Mouse (Mus musculus) heart, postnatal 0 days (tissue): ENCODE measurements around the gene Sppl3. TPM values are rescaled to one million over a fixed set of nuclear protein-coding genes. Genes with fewer than 3 reads are reported as not detected.

Experiments used
- ATAC-seq: fragments of 200-750 bp; cut with Nextera tagmentation; 2 replicates; pipeline ENCODE4 v1.8.0; 2017; ENCODE audit warnings: low read depth, moderate number of reproducible peaks, moderate library complexity; ENCODE audit not compliant: insufficient read depth
- DNase-seq: peaks from one replicate; pipeline ENCODE4 v3.0.0-alpha.2; 2016; ENCODE audit warnings: low spot score
- H3K27ac ChIP-seq: fragments of 300-500 bp; sonication (generic); 2 replicates; pipeline ENCODE4 v1.5.1; 2014; ENCODE audit warnings: low read depth, mild to moderate bottlenecking
- H3K27me3 ChIP-seq: fragments of 300-500 bp; sonication (generic); 2 replicates; pipeline ENCODE4 v1.6.1; 2014; ENCODE audit warnings: low read length, mixed read lengths; ENCODE audit not compliant: control insufficient read depth, insufficient read depth
- H3K36me3 ChIP-seq: fragments of 300-500 bp; sonication (generic); replicated peaks from 2 replicates; pipeline ENCODE4 v1.6.1; 2014; ENCODE audit warnings: low read length, mixed read lengths; ENCODE audit not compliant: control insufficient read depth, insufficient read depth
- H3K4me1 ChIP-seq: fragments of 300-500 bp; sonication (generic); 2 replicates; pipeline ENCODE4 v1.6.1; 2014; ENCODE audit warnings: antibody characterized with exemption; ENCODE audit not compliant: control insufficient read depth, insufficient read depth
- H3K4me2 ChIP-seq: fragments of 300-500 bp; sonication (generic); 2 replicates; pipeline ENCODE4 v1.6.1; 2014; ENCODE audit warnings: low read depth, mild to moderate bottlenecking, low read length, moderate library complexity
- H3K4me3 ChIP-seq: fragments of 300-500 bp; sonication (generic); 2 replicates; pipeline ENCODE4 v1.5.1; 2014; ENCODE audit warnings: low read depth, low read length
- H3K9ac ChIP-seq: fragments of 300-500 bp; sonication (generic); replicated peaks from 2 replicates; pipeline ENCODE4 v1.6.1; 2014; ENCODE audit warnings: low read depth, low read length, mixed read lengths
- H3K9me3 ChIP-seq: fragments of 300-500 bp; sonication (generic); replicated peaks from 2 replicates; pipeline ENCODE4 v1.6.1; 2016; ENCODE audit warnings: low read length; ENCODE audit not compliant: control insufficient read depth
- CTCF ChIP-seq: IDR thresholded peaks from 2 replicates; pipeline ENCODE4 v1.5.1; 2016; ENCODE audit warnings: antibody characterized with exemption, control low read depth, low read depth
- EP300 ChIP-seq: IDR thresholded peaks from 2 replicates; pipeline ENCODE4 v1.6.1; 2016; ENCODE audit warnings: antibody characterized with exemption, low read depth
- WGBS: fragments of 180-500 bp; shearing (Covaris S2); extraction: QIAGEN DNeasy Blood & Tissue Kit; methylation state at CpG from one replicate; pipeline ENCODE4 v1.1.7; 2014; 5-methylcytosine and 5-hydroxymethylcytosine counted together
- polyA plus RNA-seq: library from polyadenylated mRNA; unstranded; fragments of >200 nt; fragmentation: Nextera tagmentation; extraction: Ambion mirVana; gene quantifications from 2 replicates; pipeline ENCODE4 v1.2.1, GENCODE M21; 2015
- total RNA-seq: library from RNA; depleted of rRNA; stranded (reverse); fragments of >200 nt; gene quantifications from 2 replicates; pipeline ENCODE4 v1.2.3, GENCODE M21; 2014; ENCODE audit warnings: low replicate concordance

The Sppl3 gene
- total and polyA plus RNA-seq, 2 experiments from 2014 or later: 6.8 to 65.6 TPM

DNA sequence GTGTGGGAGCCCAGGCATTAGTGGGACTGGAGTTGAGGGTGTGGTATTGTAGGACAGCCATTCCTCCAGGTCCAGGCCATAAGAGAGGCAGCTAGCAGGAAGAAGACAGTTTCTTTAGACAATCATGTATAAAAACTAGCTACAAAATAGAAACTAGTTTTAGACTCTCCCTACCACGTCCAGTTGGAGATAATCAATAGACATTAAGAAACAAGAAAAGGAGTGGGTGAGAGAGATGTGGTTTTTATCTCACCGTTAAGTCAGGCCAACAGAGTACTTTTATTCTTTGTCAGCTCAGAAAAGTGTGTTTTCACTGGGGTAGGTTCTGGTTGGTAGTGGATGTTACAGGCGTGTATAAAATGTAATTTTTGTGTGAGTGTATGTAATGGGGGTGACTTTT is 50.0 kb downstream of the Sppl3 start:
- Histone ChIP-seq H3K4me3 (no peak overlapping the region), H3K9ac (no peak overlapping the region), H3K4me1 (peaks cover 12% of the 10 kb centered on the region), H3K27ac (no peak overlapping the region), H3K27me3 (no peaks in the 10 kb centered on the region), H3K36me3 (peaks cover 12% of the 10 kb centered on the region; the same call in 1 of the 2 replicates), H3K9me3 (no peaks in the 10 kb centered on the region), H3K4me2 (no peak overlapping the region)
- no peak for ATAC-seq
- TF ChIP-seq EP300: no peak
- TF ChIP-seq CTCF: no peak
- no peak for DNase-seq
- 87% methylated on average over 3 of the region's 3 CpGs for WGBS

GRCm38 (mm10) chr5:115062566-115062965 is 51.6 kb downstream of the Sppl3 start:
- H3K9ac ChIP-seq: no peak overlapping the region
- TF ChIP-seq EP300 (no peak), CTCF (no peak)
- H3K27me3 ChIP-seq: no peaks in the 10 kb centered on the region
- no peak for ATAC-seq
- 85% methylated on average over 1 of the region's 1 CpGs for whole genome bisulfite sequencing
- no peak overlapping the region for H3K27ac ChIP-seq
- peaks cover 12% of the 10 kb centered on the region; the same call in 1 of the 2 replicates for H3K36me3 ChIP-seq
- H3K4me2 ChIP-seq: no peak overlapping the region
- DNase-seq: no peak
- H3K4me1 ChIP-seq: peaks cover 17% of the 10 kb centered on the region
- H3K4me3 ChIP-seq: no peak overlapping the region
- H3K9me3 ChIP-seq: no peaks in the 10 kb centered on the region

DNA sequence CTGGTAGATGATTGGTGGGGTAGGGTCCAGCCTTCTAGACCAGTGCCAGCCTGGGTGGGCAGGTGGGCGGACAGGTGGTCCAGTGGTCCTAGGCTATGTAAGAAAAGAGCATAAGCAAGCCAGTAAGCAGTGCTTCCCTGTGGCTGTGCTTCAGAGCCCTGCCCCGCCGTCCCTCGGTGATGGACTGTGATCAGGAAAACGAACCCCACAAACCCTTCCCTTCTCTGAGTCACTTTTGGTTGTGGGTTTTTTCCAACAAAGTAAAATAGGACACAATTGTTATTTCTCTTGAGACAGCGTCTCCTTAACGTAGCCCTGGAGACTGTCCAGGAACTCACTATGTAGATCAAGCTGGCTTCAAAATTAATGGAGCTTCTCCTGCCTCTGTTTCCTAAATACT is 52.5 kb downstream of the Sppl3 start:
- H3K4me1 ChIP-seq: peaks cover 19% of the 10 kb centered on the region
- H3K27ac ChIP-seq: no peak overlapping the region
- no peak overlapping the region for H3K4me3 ChIP-seq
- H3K9ac ChIP-seq: no peak overlapping the region
- 79% methylated on average over 7 of the region's 7 CpGs for WGBS
- no peak overlapping the region for H3K4me2 ChIP-seq
- DNase-seq (no peak), ATAC-seq (no peak)
- no peaks in the 10 kb centered on the region for H3K9me3 ChIP-seq
- no peaks in the 10 kb centered on the region for H3K27me3 ChIP-seq
- peaks cover 12% of the 10 kb centered on the region; the same call in 1 of the 2 replicates for H3K36me3 ChIP-seq
- TF ChIP-seq CTCF (no peak), EP300 (no peak)

- Histone ChIP-seq H3K9ac (no peak overlapping the region), H3K27ac (no peak overlapping the region), H3K36me3 (peaks cover 12% of the 10 kb centered on the region; the same call in 1 of the 2 replicates), H3K4me1 (peaks cover 16% of the 10 kb centered on the region), H3K27me3 (no peaks in the 10 kb centered on the region), H3K4me3 (no peak overlapping the region), H3K9me3 (no peaks in the 10 kb centered on the region), H3K4me2 (no peak overlapping the region)
- ATAC-seq: no peak
- no peak for DNase-seq
- 44% methylated on average over 4 of the region's 4 CpGs for WGBS
- no peak for TF ChIP-seq EP300
- no peak for TF ChIP-seq CTCF
These were observed 55.3 kb downstream of the Sppl3 start for GRCm38 (mm10) chr5:115066245-115066644.

DNA sequence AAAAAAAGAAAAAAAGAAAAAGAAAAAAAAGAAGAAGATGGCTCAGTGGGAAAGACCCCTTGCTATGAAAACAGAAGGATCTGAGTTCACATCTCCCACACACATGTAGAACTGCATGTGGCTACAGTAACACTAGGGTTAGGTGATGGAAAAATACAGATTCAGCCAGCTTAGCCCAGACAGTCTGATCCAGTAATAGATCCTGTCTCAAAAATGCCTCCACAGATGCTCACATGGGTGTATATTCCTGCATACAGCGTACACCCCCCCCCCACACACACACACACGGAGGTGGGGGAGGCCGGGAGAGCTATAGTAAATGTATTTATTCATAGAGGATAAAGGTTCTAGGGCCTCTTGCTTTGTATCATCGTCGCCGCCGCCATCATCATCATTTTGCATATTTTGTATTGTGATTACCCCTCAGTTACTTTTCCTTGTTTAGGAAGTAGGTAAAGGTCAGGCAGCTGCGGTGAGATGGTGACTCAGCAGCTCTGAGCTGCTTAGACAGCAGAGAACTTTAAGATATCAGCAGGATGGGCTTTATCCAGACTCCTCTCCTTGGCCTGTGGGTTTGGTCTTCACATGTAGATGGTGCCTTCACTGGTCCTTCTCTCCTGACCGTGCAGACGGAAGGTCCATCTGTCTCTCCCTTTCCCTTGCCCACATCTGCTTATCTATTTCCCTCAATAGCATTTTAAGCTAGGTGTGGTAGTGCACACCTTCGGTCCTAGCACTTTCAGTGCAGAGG is 57.9 kb downstream of the Sppl3 start:
- no peak for TF ChIP-seq CTCF
- Histone ChIP-seq H3K9me3 (no peaks in the 10 kb centered on the region), H3K9ac (no peak overlapping the region), H3K4me3 (no peak overlapping the region), H3K4me1 (peaks cover 28% of the 10 kb centered on the region), H3K4me2 (no peak overlapping the region), H3K27me3 (no peaks in the 10 kb centered on the region), H3K27ac (no peak overlapping the region), H3K36me3 (no peaks in the 10 kb centered on the region; the same call in 1 of the 2 replicates)
- no peak for DNase-seq
- 86% methylated on average over 11 of the region's 11 CpGs for WGBS
- ATAC-seq: no peak

- DNase-seq: no peak
- ATAC-seq: no peak
- Histone ChIP-seq H3K9ac (no peak overlapping the region), H3K9me3 (no peaks in the 10 kb centered on the region), H3K4me1 (peaks cover 28% of the 10 kb centered on the region), H3K27me3 (no peaks in the 10 kb centered on the region), H3K27ac (no peak overlapping the region), H3K4me2 (no peak overlapping the region), H3K36me3 (0 out of 2 replicates have a peak, but pooled peaks cover under 1% of the 10 kb centered on the region), H3K4me3 (no peak overlapping the region)
- WGBS: 78% methylated on average over 3 of the region's 3 CpGs
- TF ChIP-seq CTCF (no peak), EP300 (no peak)
These were observed 58.7 kb downstream of the Sppl3 start for GRCm38 (mm10) chr5:115069611-115070010.
